Mouse (Mus musculus) heart, postnatal 14 days (tissue): ENCODE data around the gene Junb. TPM values are rescaled to one million over a fixed set of nuclear protein-coding genes. Genes with fewer than 3 reads are reported as not detected.

Experiments used
- DNase-seq, 2 experiments: peaks; one replicate each; pipeline ENCODE4 v3.0.0; 2021 to 2022
- intact Hi-C: fragments of 180-260 bp; cut with DNase I; formaldehyde crosslinking; loops from one replicate; pipeline ENCODE4 v1.15.1; 2025
- total RNA-seq, 2 experiments: library from RNA; stranded (reverse); gene quantifications; 2 replicates each; pipeline ENCODE4 v1.2.3; 2021

Junb gene
- total RNA-seq, 2 experiments from 2014 or later = 11.2 to 13.9 TPM

DNA sequence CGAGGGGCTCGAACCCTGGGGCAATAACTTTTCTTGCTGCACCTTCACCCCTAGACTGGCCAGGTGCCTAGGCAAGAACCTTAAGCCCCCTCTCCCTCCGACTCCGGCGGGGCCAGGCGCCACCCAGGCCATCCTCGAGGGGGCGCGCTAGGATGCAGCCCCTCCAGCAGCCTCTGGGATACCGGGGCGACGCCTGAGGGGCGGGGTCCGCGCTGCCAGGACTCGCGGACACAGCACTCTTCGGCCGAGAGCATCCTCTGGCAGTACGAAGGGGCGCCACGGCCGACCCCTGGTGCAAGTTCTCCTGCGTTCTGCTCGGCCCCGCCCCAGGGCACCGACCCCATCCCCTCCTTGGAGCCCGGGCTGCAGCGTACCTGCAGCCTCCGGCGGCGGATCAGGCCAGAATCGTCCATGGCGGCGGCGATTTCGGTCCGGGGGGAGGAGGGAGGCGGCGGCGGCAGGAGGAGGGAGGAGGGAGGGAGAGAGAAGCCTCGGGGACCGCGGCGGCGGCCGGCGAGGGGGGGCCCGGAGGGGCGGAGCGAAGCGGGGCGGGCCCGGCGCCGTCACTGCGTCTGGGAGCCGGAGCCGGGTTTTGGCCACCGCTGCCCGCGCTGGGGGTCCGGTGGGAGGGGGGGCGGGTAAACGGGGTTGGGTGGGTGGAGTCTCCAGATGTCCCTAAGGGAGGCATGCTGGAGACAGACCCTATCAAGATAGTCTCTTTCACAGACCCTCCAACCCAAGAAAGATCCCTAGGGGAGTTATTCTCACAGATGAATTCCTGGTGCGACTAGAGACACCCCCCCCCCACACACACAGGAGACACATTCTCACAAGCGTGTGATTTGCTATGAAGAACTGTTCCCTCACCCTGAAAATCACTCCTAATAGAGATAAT, 32.6 kb downstream of the Junb start:
- DNase-seq = no peak
- intact Hi-C loops = no loop called here

DNA sequence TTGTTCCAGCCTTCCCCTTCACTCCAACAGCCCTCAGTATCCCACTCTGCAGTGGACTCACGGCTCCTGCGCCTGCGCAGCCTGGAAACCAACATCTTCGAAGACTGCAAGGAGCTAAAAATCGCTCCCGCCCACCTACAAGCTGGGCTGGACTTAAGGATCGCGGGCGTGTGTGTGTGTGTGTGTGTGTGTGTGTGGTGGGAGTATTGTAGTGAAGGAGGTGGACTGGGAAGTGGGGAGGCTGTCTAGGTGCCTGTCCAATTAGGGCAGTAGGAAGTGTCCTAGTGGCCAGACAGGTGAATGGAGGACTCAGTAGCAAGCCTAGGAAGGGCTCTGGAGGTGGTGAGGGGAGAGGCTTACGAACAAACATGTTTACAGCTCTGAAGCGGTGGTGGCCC, 33.3 kb downstream of the Junb start:
- DNase-seq = no peak
- intact Hi-C loops = no loop called here

DNA sequence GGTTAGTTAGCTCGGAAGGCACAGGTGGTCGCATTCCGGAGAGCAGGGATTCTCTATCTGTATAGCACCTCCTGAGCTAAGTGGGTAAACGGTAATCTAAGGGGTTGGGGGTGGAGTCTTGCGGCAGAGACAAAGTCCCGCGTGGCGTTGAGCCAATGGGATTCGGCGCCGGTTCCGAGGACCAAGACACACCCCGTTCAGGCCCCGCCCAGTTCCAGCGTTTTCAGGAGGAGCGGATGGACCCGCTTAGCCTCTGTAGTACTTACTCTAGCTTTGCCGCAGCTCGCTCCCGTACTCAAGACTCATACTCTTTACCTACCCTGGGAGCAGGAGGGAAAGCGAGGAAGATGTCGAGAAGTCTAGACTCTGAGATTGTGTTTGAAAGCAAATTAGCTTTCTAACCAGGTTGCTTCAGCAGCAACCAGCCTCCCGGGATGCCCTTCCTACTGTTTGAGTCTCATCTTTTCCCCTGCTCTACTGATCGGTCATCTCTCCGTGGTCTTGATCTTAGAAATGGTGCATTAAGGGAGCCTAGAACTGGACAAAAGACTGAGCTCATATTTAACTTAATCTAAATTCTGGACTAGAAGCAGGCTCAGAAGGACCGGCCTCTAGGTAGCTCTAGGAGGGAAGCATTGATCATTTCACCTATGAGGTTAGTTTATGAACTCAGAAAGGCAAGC, 33.9 kb downstream of the Junb start:
- no peak for DNase-seq
- intact Hi-C loops = no loop called here

DNA sequence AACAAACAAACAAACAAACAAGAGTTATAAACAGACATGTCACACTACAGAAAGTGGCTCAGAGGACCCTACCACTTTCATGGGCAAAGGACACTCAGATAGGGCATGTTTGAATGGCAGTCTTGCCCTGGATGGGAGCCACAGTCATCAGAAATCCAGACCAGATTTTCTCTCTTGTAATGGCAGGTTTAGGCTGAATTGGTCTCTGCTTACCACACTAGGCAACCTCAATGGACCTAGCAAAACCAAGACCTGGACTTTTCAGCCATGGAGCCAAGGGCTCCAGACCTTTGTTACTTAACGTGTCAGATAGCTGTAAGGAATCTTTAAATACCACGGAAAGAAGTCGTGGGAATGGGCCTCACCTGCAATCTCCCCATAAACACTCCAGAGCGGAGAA, 34.8 kb downstream of the Junb start:
- intact Hi-C loops = no loop called here
- DNase-seq = no peak

DNA sequence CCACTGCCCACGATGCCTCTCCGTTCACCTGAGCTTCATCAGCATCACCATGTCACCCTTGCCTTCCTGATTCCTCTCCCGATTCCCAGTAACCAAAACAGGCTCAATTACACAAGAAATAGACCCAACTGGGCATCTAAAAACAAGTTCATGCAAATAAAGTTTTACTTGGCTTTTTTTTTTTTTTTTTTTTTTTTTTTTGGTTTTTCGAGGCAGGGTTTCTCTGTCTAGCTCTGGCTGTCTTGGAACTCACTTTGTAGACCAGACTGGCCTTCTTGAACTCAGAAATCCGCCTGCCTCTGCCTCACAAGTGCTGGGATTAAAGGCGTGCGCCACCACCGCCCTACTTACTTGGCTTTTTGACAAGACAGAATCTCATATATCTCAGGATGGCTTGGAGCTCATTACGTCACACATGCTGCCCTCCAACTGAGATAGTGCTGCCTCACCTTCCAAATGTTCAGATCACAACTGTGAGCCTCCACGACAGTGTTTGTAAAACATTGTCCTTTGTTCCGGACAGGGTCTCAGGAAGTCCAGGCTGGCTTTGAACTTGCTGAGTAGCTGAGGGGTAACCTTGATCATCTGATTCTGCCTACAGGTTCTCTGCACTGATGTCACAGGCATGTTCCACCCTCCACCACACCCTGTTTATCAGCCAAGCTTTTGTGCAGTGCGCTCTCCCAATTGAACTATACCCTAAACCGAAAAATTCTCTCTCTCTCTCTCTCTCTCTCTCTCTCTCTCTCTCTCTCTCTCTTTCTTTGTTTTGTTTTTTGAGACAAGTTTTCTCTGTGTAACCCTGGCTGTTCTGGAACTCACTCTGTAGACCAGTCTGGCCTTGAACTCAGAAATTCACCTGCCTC, 40.7 kb downstream of the Junb start:
- no peak for DNase-seq

DNA sequence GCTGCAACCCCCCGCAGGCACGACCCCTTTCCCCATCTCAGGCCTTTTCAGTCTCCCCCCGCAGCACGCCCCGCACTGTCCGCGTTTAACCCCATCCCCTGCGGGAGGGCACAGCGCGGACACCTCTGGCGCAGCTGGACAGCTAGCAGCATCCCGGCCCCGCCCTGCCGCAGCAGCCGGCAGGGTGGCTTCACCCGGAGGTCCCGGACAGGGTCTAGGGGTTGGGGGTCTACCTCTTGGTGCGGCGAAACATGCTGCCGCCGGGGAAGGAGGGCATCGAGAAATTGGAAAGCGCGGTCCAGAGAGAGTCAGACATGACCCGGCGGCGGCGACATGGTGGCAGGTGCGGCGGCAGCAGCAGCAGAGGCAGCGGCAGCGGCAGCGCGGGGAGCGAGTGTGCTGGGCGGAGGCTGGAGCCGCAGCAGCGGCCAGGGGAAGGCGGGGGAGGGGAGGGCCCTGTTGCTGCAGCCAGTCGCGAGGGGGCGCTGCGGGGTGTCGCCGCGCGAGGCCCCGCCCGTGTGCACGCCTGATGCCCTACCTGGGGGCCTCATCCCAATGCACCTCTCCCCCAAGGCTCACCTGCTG, 41.5 kb downstream of the Junb start, which contains the start of gene Mast1:
Mast1 (minus strand) TSS at position 398 of the 585 bp plus-strand sequence.
- intact Hi-C loops = no loop called here
- DNase-seq = peak; percentile 69 to 74

More for the DNA sequence above, 40.7 kb downstream of the Junb start:
- intact Hi-C loops = no loop called here

DNA sequence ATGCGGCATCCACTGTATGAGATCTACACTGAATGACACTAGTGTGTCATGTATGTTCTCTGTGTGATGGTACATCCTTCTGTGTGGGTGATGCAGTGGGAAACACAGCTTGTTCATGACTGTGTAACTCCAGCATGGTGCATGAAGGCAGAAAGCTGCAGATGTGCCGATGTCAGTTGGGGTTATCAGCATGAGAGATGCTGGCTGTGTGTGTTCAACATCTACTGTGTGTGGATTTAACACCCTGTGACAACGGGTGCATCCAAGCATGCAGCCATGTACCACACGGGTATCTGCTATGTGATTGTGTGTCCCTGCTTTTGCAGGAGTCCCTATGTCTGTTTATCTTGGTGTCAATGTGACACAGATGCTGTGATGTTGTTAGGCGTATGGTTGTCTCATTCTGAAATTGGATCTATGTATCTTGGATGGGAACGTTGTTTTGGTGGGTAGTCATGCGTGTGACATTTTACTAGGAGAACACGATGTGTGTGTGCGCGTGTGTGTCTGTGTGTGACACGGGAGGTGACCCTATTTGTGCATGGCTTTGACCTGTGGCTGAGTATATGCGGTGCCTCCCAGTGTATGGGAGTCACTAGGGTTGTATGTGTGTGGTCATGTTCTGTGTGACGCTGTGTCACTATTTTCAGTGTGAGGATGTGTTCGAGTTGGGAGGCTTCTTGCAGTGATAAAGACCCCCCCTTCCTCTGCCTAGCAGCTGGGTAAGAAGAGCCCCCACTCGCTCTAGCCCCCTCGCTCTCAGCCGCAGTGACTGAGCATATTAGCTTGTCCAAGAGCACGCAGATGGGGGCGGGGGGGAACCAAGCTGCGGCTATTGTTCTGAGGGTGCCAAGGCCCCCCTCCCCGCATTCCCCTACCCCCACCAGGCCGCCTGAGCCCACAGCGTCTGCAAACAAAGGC, 42.2 kb downstream of the Junb start:
- intact Hi-C loops = no loop called here
- no peak for DNase-seq

DNA sequence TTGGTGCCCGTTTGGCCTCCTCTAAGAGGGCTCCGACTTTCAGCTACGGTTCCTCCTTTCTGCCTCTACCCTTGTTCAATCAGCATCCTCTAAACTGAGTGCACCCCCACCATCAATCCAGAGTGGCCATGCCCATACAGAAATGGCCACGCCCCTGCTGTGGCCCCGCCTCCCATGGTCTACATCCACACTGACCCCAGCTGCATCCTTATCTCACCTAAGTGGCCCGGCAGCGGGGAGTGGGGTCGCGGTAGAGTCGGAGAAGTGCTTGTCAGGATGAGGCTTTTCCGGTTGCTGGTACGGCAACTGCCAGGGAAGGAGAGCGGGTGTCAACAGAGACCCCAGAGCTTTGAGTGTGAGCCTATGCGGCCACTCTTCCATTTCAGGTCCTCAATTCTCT, 43.0 kb downstream of the Junb start:
- intact Hi-C loops = no loop called here
- DNase-seq = no peak

DNA sequence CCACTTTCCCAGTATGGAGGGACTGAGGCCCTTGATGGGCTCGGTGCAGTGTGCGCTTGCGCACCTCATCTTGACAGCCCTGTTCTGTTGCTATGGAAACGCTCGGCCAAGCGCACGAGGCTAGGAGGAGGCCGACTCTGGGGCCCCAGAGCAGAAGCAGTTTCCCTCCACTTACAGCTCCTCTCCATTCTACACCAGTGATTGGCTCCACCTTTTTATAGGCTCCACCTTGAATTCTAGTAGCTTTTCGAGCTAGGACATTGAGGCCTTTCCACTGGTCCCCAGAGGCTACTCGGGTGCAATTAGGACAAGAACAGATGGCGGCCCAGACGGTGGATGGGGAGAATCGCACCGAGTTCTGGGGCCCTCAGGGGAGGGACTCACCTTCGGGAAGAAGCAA, 43.7 kb downstream of the Junb start:
- no peak for DNase-seq
- intact Hi-C loops = no loop called here

DNA sequence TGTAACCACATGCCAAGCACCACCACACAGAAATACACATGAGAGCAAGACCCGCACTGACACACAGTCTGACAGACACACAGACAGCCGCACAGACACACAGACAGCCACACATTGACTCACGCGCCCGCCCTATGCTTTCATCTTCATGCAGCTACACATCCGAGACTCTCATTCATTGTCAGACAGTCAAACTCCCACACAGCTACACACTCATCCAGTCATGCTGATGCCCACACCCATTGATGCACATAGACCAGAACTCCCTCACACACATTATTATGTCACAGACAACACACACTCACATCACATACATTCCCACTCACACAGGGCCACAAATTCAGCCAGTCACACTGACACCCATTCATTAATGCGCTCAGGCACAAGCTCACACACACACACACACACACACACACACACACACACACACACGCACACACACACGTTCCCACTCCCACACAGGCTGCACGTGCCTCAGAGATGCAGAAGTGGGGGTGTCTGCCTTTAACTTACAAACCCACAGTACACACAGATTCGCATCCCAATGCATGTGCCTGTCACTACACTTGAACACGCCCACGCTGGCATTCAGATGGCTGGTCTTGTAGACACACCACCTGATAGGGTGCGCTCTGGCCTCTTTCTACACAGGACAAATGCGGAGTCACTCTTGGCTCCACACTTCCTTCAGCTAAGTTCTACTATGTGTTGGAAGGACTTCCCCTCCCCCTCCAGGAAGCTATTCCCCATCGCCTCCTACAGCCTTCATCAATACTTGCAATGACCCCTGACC, 44.6 kb downstream of the Junb start:
- DNase-seq = no peak
- intact Hi-C loops = no loop called here

DNA sequence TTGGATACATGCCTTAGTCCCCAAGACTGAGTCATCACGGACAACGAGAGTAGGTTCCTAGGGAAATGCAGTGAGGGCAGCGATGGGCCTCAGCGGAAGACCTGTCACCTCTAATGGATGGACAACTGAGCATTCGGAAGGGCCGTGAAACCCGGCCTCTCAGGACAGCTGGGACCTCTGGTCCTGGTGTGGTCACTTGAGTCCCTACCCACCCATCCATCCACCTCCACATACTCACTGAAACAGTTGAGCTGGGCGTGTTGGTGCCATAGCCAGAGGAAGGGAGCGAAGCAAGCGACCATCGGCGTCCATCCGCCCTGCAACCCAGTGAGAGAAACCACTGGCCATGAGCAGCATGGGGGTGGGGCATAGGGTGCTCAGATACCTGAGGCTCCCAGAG, 47.9 kb downstream of the Junb start:
- DNase-seq = no peak
- intact Hi-C loops = no loop called here

DNA sequence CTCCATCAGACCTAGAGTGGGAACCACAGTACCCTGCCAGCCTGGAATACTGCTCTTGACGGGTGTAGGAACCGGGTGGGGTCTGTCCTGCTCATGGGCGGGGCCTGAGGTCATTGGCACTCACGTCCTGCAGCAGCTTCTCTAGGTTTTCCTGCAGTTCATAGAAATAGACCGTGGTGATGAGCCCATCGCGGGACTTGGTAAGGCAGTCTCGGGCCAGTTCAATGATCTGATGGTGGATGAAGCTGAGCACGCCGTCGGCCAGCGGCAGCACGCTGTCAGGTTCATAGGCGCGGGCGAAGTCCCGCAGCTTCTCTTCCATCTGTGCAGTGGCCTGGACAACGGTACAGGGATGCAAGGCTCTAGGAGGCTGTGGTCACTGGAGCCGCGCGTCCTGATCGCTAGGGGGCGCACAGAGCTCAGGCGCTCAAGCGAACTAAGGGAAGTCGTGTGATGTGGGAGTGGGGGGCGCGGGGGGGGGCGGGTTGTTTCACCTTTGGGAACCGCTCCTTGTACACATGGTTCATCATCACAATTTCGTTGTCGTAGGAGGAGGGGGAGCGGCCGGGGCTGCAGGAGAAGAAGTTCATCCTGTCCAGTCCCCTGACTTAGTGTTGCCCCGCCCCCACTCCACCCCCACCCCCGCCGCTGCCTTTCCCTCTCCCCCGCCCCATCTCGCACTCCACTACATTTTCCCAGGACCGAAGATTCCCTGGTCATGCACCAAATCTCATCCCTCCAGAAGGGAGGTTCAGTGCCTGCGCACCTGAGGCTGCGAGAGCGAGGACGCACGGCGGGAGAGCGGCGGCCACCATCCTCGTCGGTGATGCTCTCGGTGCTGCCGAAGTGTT, 49.8 kb downstream of the Junb start:
- intact Hi-C loops = loop anchor here (2.0 kb wide), 2 partner anchors 28 to 70 kb away; no protein-coding TSS in a partner anchor
- DNase-seq = peak; percentile 72 to 81

DNA sequence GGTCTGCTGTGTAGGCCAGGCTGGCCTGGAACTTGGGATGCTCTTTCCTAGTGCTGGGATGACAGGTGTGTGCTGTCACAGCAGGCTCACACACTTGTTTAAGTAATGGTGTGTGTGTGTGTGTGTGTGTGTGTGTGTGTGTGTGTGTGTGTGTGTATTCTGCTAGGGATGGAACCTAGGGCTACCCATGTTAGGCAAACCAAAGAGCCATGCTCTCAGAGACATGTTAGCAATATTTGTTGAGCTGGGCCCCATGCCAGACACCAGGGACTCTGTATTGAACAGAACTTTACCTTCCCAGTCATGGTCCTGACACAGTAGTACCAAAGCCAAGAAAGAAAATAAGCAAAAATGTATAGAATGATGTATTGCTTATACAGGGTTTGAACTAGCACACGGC, 51.0 kb downstream of the Junb start:
- no peak for DNase-seq

DNA sequence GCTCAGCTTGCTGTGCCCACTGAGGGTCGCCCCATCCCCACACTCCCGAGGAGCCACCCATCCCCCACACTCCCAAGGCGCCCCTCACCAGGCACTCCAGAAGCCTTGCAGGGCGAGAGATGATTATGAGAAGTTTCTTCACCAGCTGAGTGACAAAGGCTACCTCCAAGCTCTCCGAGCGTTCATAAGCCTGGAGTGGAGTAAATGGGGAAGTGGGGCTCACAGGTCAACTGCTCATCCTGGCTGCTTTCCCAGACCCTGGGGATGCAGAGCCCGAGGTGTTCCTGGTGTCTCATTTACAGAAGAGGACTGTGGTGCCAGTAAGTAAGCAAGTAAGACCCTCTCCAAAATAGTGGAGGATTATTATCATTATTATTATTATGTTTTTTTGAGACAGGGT, 53.0 kb downstream of the Junb start:
- DNase-seq = no peak
- intact Hi-C loops = no loop called here

More for the DNA sequence above, 51.0 kb downstream of the Junb start:
- intact Hi-C loops = no loop called here
